Mouse (Mus musculus): ENCODE measurements around the gene Sun1.

DNA sequence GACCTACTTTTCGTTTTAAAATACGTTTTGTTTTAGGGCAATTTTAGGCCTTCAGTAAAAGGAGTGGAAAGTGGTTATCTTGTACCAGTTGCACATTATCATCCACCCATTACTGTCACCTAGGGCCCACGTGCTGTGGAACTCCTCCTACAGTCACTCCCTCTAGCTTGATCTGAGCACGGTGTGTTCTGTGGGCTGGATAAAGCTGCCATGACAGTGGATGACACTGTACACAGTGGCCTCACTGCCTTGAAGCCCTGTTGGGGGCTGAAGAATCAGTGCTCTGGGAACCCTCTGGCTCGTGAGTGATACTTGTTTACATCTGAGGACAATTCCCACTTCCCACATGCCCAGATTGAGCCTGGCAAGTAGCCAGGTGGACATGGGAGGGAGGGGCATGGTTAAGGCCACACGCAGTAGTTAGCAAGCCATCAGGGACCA, 52.9 kb downstream of the Sun1 start:
- TF ChIP-seq CTCF (IDR thresholded peaks at IDR 0.05; ENCODE audit: extremely low read depth, insufficient read depth, insufficient read length, insufficient replicate concordance), result no peak
- no peak for TF ChIP-seq POLR2A (IDR thresholded peaks at IDR 0.05; ENCODE audit: low read depth, low read length)
